Mouse (Mus musculus) myocyte (in vitro differentiated cells): ENCODE results near the gene Nubpl.

Experiments used
- POLR2A ChIP-seq: IDR thresholded peaks from one replicate; pipeline ENCODE4 v1.6.1; 2011; ENCODE audit warnings: low read depth, mild to moderate bottlenecking, control low read depth, moderate library complexity; ENCODE audit not compliant: insufficient read length
- POLR2AphosphoS2 ChIP-seq: IDR thresholded peaks from one replicate; pipeline ENCODE4 v1.6.1; 2011; ENCODE audit warnings: low read depth, control low read depth; ENCODE audit not compliant: insufficient read length
- TCF12 ChIP-seq: IDR thresholded peaks from one replicate; pipeline ENCODE4 v1.6.1; 2011; ENCODE audit warnings: mild to moderate bottlenecking, control low read depth; ENCODE audit not compliant: poor library complexity, insufficient read depth, severe bottlenecking

DNA sequence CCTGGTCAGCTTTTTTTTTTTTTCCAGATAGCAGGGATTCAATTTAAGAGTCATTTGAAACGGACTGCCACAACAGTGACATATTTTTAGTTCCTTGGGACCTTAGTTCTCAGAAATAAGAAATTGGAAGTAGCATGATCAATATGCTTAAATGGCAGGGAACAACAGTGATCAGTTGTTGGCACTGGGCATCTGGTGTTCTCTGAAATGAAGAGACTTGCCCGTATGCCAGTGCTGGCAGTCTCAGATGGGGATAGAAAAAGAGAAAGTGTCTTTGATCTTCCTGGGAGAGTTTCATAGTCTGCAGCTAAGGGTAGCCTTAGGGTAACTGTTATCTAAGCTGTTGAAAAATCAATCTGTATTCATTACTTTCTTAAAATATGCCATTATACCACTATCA lies 170.6 kb downstream of the Nubpl start:
- TF ChIP-seq POLR2AphosphoS2, result no peak
- no peak for TF ChIP-seq POLR2A
- no peak for TF ChIP-seq TCF12
